Mouse (Mus musculus): ENCODE measurements around the gene Plrg1.

Plrg1 gene

DNA sequence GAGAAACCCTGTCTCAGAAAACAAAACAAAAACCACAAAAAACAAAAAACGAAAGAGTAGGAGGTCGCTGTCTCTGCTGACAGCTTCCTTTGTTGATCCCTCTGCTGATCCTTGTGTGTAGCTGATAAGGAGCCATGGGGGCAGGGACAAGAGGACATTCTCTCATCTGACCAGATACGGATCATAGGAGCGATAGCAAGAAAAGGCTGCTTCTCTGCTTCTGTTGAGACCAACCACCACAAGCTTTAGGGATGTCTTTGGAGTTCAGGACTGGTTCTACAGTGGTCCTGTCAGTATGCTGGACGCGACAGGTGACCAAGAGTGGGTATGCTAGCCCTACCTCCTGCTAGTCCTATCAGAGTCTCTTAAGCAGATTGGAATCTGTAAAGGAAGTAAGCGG lies 2.2 kb upstream of the Plrg1 start:
- DNase-seq: no peak

DNA sequence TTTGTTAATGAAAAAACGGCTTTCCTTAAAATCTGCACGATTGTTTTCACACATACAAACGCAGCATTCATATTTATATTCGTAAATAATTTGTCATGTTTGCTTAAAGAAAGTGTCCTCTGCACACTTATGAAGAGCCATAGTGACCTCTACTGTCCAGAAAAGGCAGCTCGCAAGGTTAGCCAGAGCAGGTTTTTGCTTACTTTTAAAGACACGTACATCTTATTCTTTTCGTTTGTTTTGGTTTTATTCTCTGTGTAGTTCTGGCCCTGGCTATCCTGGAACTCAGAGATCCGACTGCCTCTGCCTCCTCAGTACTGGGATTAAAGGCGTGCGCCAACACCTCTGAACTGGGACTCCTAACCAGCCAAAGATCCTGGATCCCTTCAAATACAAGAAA lies 1.6 kb upstream of the Plrg1 start:
- peak in 1 of 2 experiments; percentile 23 for DNase-seq

DNA sequence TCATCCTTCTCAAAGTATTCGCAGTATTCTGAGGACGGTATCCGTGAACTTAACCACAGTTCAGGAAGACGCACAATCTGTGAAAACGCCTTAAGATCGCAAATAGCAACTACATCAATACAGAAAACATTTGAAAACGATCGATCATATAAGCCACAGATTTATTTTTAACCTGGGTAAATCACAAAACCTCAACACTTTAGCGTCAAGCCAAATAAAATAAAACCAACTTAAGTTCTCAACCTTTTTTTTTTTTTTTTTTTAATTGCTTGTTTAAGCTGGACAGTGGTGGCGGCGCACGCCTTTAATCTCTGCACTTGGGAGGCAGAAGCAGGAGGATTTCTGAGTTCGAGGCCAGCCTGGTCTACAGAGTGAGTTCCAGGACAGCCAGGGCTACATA lies 563 bp upstream of the Plrg1 start:
- no peak for DNase-seq

- DNase-seq: no peak
Observed at GRCm38 (mm10) chr3:83057046-83057445, 1.7 kb downstream of the Plrg1 start.

- DNase-seq: no peak
Observed at GRCm38 (mm10) chr3:83067920-83068319, 12.6 kb downstream of the Plrg1 start.

- DNase-seq: no peak
Observed at GRCm38 (mm10) chr3:83068869-83069268, 13.5 kb downstream of the Plrg1 start.

- no peak for DNase-seq
Observed at GRCm38 (mm10) chr3:83070231-83070630, 14.9 kb downstream of the Plrg1 start.

DNA sequence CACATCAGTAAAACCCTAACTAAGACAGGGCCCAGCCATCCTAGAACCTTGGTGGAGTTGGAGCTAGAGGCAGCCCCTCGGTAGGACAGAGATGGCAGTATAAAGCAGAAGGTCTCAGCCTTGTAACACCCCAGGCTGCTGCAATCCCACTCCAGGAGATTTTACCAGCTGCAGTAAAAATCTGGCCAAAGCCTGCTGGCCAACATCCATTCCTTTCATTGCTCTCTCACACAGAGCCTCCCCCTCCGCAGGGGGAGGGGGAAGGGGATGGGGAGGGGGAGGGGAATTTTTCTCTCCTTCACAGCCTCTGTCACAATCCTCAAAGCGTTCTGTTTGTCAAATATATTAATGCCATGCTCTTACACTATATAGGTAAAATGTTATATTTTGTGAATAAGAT lies 21.2 kb downstream of the Plrg1 start:
- no peak for DNase-seq

DNA sequence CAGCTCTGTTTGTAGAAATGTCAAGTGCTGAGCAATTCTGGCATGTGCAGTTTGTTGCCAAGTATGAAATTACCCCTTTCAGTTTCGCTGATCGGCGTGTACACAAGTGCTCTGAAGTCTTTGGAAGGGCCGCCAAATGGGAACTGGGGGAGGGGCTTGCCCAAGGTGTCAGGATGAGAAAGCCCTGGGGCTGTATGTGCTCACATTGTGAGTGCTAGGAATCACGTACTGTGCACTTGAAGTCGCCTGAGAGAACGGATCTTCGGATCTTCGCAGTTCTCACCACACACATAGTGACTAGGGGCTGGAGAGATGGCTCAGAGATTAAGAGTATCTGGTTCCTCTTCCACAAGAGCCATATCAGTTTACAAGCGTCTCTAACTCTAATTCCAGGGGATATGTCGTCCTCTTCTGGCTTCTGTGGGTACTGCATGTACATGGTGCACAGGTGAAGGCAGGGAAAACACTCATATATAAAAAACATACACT lies 25.3 kb downstream of the Plrg1 start:
- peak in 1 of 2 experiments; percentile 64 for DNase-seq

- DNase-seq: no peak
Observed at GRCm38 (mm10) chr3:83097586-83097985, 42.3 kb downstream of the Plrg1 start.

- DNase-seq: no peak
Observed at GRCm38 (mm10) chr3:83098546-83099034, 43.3 kb downstream of the Plrg1 start.

DNA sequence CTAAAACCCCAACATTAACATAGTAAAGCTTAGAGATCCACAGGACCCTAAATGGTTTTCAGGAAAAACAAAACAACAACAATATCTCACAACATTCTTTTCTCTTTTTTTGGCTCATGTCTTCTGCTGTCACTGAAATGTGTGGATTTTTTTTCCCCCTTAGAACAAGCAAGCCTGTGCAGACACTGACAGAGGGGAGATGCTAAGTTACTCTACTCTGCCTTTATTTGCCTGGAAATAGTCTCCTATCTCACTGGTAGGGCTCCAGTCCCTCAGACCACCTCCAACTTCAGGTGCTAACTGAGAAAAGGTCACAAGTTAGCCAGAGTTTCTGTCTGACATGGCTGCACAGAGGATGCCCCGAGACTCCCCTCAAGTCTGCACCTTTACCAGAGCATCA lies 43.8 kb downstream of the Plrg1 start:
- DNase-seq: no peak

DNA sequence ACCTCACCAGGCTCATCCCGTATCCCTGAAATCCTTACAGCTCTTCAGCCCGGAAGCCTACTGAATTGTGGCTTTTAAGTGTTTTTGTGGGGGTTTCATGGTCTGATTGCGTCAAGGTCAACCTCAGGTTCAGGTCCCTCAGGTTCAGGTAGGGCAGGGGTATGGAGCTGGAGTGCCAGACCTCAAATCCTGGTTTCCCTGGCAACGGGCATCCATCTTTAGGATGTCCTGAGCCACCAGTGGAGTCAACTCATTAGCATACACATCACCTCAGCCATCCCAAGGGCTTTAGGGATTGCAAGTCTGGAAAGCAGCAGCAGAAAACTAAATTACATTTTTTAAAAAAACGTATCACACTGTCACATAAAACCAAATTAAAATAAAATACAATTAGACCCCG lies 44.3 kb downstream of the Plrg1 start:
- DNase-seq: no peak

- DNase-seq: no peak
Observed at GRCm38 (mm10) chr3:83102286-83102685, 47.0 kb downstream of the Plrg1 start.

DNA sequence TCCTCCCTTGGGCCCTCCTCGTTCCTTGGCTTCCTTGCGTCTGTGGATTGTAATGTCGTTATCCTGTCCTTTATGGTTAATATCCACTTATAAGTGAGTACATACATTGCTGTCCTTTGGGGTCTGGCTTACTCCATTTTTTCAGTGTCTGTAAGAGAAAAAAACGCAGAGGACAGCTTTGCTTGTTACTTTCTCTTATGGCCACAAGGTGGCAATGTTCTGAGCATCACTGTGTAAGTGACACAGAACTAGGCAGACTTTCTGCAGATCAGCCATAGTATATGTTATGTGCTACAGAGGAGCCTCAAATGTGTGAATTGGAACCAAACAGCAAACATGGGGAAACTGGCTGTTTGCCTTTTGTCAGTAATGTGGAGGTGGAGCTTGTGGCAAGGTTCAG lies 54.8 kb downstream of the Plrg1 start:
- DNase-seq: no peak

GRCm38 (mm10) chr3:83111485-83112261 lies 56.4 kb downstream of the Plrg1 start:
- no peak for DNase-seq

DNA sequence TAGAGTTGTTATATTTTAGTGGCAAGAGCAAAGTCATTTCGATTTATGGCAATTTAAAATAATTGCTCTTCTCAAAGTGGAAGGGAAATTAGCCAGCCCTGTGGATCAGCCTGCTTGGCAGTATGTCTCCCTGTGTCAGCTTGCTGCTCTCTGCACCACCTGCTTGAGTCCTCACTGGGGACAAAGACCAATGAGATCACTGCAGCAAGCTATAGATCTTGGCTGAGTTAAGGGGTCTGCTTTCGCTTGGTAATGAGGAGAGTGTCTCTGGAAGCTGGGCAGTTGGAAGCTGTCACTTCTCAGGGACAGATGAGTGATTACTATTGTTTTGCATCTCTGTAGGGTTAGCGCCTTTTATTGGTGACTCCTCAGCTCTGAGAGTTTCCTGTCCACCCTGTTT lies 57.5 kb downstream of the Plrg1 start:
- no peak for DNase-seq

DNA sequence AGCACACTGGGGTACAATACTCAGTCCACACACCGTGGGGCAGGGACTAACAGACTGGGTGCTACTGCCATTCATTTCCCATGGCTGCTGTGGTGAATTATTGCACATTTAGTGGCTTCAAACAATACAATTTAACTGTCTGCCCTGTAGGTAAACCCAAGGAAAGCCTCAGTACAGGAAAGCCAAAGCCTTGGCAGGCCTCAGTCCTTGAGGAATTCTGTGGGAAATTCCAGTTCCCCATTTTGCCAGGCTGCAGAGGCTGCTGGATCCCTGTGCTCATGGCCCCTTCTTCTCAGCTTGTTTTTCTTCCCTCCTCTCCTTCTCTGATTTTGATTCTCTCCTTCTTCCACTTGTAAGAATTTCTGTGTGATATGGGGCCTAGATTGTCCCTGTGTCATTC lies 59.6 kb downstream of the Plrg1 start:
- no peak for DNase-seq

- no peak for DNase-seq
Observed at GRCm38 (mm10) chr3:83117592-83117991, 62.3 kb downstream of the Plrg1 start.

Measured in spleen, adult 18-20 months (tissue).